Mouse (Mus musculus): ENCODE results near the gene Olfr1111. TPM values are rescaled to one million over a fixed set of nuclear protein-coding genes. Genes with fewer than 3 reads are reported as not detected.
"Not testable (repeated sequence)": the region's sequence is repeated elsewhere in the genome, so short reads cannot be mapped to it uniquely, and the experiment has no call there.

The Olfr1111 gene
- total RNA-seq (2021), result not detected
- long read RNA-seq, experiment 1, result 0 reads
- long read RNA-seq, experiment 2, result 0 reads

DNA sequence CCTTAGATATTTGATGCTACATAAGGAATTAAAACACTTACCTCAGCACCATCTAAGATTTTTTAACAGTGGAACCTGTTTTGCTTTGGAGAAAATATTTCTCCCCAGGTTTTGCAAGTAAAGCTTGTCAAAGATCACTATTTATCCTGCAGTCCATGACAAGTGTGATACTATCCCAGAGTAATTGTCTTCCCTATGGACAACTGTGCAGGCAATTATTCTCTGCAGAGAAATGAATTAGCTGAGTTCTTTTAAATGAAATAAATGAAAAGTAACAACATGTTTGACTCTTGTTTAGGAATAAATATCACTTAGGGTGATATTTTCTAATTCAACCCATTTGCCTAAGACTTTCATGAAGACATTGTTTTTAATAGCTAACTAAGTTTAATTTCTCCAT is at the start of gene Olfr1111:
TSS of gene Olfr1111 (minus strand) at position 101 of the 400 bp plus-strand sequence.
- no peak for DNase-seq
- intact Hi-C loops (cut with DNase I; ENCODE audit: low total_unique reads), result no loop called here

DNA sequence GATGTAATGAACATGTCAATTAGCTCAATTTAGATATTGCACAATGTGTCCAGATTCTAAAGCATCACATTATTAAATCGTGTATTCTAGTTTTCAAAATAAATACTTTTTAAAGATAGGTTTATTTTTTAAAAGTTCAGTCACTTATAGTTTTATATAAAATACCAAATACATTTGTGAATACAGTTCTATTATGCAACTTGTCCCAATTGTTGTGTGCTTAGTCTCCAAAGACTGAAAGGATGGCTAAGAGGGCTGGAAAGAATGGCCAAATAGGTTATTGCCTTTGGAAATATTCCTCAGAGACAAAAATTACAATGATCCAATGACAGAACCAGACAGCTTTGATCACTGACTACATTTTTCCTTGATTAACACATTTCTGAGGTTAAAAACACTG is 35.1 kb upstream of the Olfr1111 start, which contains the start of gene Olfr1112:
TSS of gene Olfr1112 (plus strand) at position 301 of the 400 bp plus-strand sequence.
- DNase-seq, result no peak

DNA sequence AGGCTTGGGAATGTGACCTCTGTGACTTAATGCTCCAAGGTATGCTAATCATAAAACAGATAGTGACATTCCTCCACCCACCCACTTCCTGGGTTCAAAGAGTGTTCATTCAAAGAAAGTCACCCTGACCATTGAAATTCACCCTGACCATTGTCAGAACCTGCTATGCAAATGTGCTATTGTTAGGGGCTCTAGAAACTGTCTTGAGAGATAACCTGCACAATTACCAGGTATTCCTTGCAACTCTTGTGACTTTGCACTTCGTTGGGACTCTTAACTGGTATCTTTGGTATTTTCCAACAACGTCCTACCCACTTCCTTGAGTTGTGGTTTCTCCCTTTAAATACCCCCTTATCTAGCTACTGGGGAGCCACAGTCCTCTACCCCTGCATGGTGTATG is 15.3 kb upstream of the Olfr1111 start:
- intact Hi-C loops (cut with DNase I; ENCODE audit: low total_unique reads); DNase-seq: not testable (repeated sequence)

More for the DNA sequence above, 35.1 kb upstream of the Olfr1111 start, which contains the start of gene Olfr1112:
- intact Hi-C loops (cut with DNase I; ENCODE audit: low total_unique reads), result no loop called here

- no peak for DNase-seq
- intact Hi-C loops (cut with DNase I; ENCODE audit: low total_unique reads), result no loop called here
Measured at GRCm38 (mm10) chr2:87140200-87140599, 12.2 kb downstream of the Olfr1111 start, which contains the start of gene Olfr1110. Olfr1110 (minus strand) TSS chr2:87140300.

- intact Hi-C loops (cut with DNase I; ENCODE audit: low total_unique reads), result no loop called here
- no peak for DNase-seq
Measured at GRCm38 (mm10) chr2:87114467-87114866, 38.0 kb downstream of the Olfr1111 start, which contains the start of gene Olfr259. Olfr259 (minus strand) TSS chr2:87114567.

Other genes with a start within 250 kb of the Olfr1111 start
- gene Olfr1098, start 228.1 kb downstream of the Olfr1111 start, total RNA-seq (2021), result not detected
- gene Olfr1099, start 191.9 kb downstream of the Olfr1111 start, total RNA-seq (2021), result not detected
- gene Olfr1100, start 172.7 kb downstream of the Olfr1111 start, total RNA-seq (2021), result not detected
- gene Olfr1101, start 161.4 kb downstream of the Olfr1111 start, total RNA-seq (2021), result not detected
- gene Olfr1102, start 154.2 kb downstream of the Olfr1111 start, total RNA-seq (2021), result not detected
- gene Olfr1104, start 125.5 kb downstream of the Olfr1111 start, total RNA-seq (2021), result not detected
- not detected for gene Olfr1105, start 116.1 kb downstream of the Olfr1111 start, total RNA-seq (2021)
- gene Olfr1106, start 100.4 kb downstream of the Olfr1111 start, total RNA-seq (2021), result not detected
- not detected for gene Olfr1107, start 76.8 kb downstream of the Olfr1111 start, total RNA-seq (2021)
- gene Olfr1109, start 56.6 kb downstream of the Olfr1111 start, total RNA-seq (2021), result not detected
- gene Olfr259, start 38.1 kb downstream of the Olfr1111 start, total RNA-seq (2021), result not detected
- gene Olfr1110, start 12.3 kb downstream of the Olfr1111 start, total RNA-seq (2021), result not detected
- gene Olfr1112, start 35.2 kb upstream of the Olfr1111 start, total RNA-seq (2021), result not detected
- not detected for gene Olfr1113, start 56.3 kb upstream of the Olfr1111 start, total RNA-seq (2021)
- gene Olfr1115, start 95.4 kb upstream of the Olfr1111 start, total RNA-seq (2021), result not detected
- gene Olfr1116, start 114.9 kb upstream of the Olfr1111 start, total RNA-seq (2021), result not detected
- gene Olfr1118, start 155.0 kb upstream of the Olfr1111 start, total RNA-seq (2021), result not detected
- gene Olfr1120, start 202.2 kb upstream of the Olfr1111 start, total RNA-seq (2021), result not detected
- not detected for gene Olfr1121, start 217.3 kb upstream of the Olfr1111 start, total RNA-seq (2021)
- gene Olfr1122, start 233.2 kb upstream of the Olfr1111 start, total RNA-seq (2021), result not detected